Mouse (Mus musculus): ENCODE measurements around the gene Med12l. TPM values are rescaled to one million over a fixed set of nuclear protein-coding genes. Genes with fewer than 3 reads are reported as not detected.

Med12l gene
- total and polyA plus RNA-seq, 2 experiments from 2014 or later = 1.2 to 7.1 TPM

DNA sequence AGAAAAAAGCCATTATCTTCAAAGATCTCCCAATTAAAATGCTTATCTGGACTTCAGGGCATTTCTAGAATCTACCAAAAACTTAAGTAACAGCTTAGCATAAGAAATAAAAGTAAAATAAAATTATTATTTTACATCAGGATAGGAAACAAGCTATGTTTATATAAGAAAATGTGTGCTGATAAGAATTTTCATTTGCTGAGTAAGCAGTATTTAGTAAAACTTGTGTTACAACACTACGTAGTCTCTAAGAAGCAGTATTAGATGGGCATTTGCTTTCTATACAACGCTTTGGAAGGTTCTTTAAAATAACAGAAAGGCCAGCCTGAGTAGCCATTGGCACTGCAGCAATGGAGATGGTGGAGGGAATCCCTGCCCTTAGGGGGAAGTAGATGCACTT is 257.8 kb downstream of the Med12l start:
- peaks cover 4% of the 10 kb centered on the region; the same call in 1 of the 2 replicates for H3K36me3 ChIP-seq (replicated peaks; ENCODE audit: control insufficient read depth, insufficient read depth, low read length)
- no peaks in the 10 kb centered on the region for H3K27me3 ChIP-seq (ENCODE audit: control insufficient read depth, insufficient read depth, low read length)
- H3K4me1 ChIP-seq (ENCODE audit: control insufficient read depth, insufficient read depth) = no peaks in the 10 kb centered on the region
- no peak for ATAC-seq (ENCODE audit: insufficient read depth, low read depth)
- WGBS = 93% methylated on average over 2 of the region's 2 CpGs
- no peak for DNase-seq (ENCODE audit: low spot score)
- H3K4me3 ChIP-seq (ENCODE audit: low read depth, low read length) = no peak overlapping the region
- no peak overlapping the region for H3K27ac ChIP-seq (ENCODE audit: low read depth)
- no peak overlapping the region for H3K4me2 ChIP-seq (ENCODE audit: low read depth, low read length)
- no peaks in the 10 kb centered on the region for H3K9me3 ChIP-seq (replicated peaks; ENCODE audit: control insufficient read depth, low read length)
- H3K9ac ChIP-seq (replicated peaks; ENCODE audit: low read depth, low read length) = no peak overlapping the region
- TF ChIP-seq EP300 (IDR thresholded peaks at IDR 0.05; ENCODE audit: low read depth) (no peak), CTCF (IDR thresholded peaks at IDR 0.05; ENCODE audit: low read depth) (no peak)

DNA sequence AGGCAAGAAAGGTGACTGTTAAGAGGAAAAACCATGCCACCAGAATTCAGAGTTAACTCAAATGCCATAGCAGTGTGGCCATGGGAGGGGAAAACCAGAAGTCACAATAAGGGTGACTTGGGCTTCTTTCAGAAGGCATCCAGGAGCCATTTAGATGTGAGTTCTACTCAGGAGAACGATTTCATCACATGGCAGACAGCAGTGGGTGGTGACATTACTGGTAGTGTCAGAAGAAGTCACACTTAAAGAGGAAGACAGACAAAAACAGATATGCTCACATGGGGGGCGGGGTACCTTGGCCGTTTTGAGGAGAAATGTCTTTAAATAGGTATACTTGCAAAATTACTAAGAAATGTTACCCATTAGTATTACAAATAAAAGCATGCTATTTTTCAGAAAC is 258.4 kb downstream of the Med12l start:
- no peak for ATAC-seq (ENCODE audit: insufficient read depth, low read depth)
- WGBS = 70% methylated on average over 3 of the region's 3 CpGs
- H3K4me2 ChIP-seq (ENCODE audit: low read depth, low read length) = no peak overlapping the region
- H3K4me1 ChIP-seq (ENCODE audit: control insufficient read depth, insufficient read depth) = no peaks in the 10 kb centered on the region
- no peak overlapping the region for H3K9ac ChIP-seq (replicated peaks; ENCODE audit: low read depth, low read length)
- H3K27ac ChIP-seq (ENCODE audit: low read depth) = no peak overlapping the region
- H3K36me3 ChIP-seq (replicated peaks; ENCODE audit: control insufficient read depth, insufficient read depth, low read length) = peaks cover under 1% of the 10 kb centered on the region; the same call in 1 of the 2 replicates
- TF ChIP-seq EP300 (IDR thresholded peaks at IDR 0.05; ENCODE audit: low read depth) = no peak
- no peak for TF ChIP-seq CTCF (IDR thresholded peaks at IDR 0.05; ENCODE audit: low read depth)
- no peak for DNase-seq (ENCODE audit: low spot score)
- H3K4me3 ChIP-seq (ENCODE audit: low read depth, low read length) = no peak overlapping the region
- H3K27me3 ChIP-seq (ENCODE audit: control insufficient read depth, insufficient read depth, low read length) = no peaks in the 10 kb centered on the region
- H3K9me3 ChIP-seq (replicated peaks; ENCODE audit: control insufficient read depth, low read length) = no peaks in the 10 kb centered on the region

DNA sequence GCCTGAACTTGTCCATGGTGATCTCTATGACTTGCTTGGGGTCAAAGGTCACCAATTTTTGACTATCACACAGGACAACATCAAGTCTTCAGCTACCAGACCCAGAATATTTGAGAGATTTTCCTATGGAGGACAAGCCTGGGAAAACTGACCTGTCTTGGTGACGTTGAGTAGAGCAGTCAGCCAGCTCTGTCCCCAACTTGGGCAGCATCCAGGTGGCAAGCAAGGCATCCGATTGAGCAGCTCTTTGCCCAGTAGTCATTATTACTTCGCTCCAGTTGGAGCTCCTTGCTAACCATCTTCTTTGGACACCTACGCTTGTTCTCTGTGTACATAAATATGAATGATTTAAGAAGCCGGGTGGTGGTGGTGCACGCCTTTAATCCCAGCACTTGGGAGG is 265.2 kb downstream of the Med12l start:
- H3K4me3 ChIP-seq (ENCODE audit: low read depth, low read length) = no peak overlapping the region
- DNase-seq (ENCODE audit: low spot score) (no peak), ATAC-seq (ENCODE audit: insufficient read depth, low read depth) (no peak)
- no peaks in the 10 kb centered on the region for H3K9me3 ChIP-seq (replicated peaks; ENCODE audit: control insufficient read depth, low read length)
- no peak for TF ChIP-seq CTCF (IDR thresholded peaks at IDR 0.05; ENCODE audit: low read depth)
- TF ChIP-seq EP300 (IDR thresholded peaks at IDR 0.05; ENCODE audit: low read depth) = no peak
- H3K36me3 ChIP-seq (replicated peaks; ENCODE audit: control insufficient read depth, insufficient read depth, low read length) = no peaks in the 10 kb centered on the region
- no peaks in the 10 kb centered on the region for H3K27me3 ChIP-seq (ENCODE audit: control insufficient read depth, insufficient read depth, low read length)
- H3K4me2 ChIP-seq (ENCODE audit: low read depth, low read length) = no peak overlapping the region
- H3K4me1 ChIP-seq (ENCODE audit: control insufficient read depth, insufficient read depth) = no peaks in the 10 kb centered on the region
- 87% methylated on average over 6 of the region's 6 CpGs for WGBS
- H3K9ac ChIP-seq (replicated peaks; ENCODE audit: low read depth, low read length) = no peak overlapping the region
- H3K27ac ChIP-seq (ENCODE audit: low read depth) = no peak overlapping the region

DNA sequence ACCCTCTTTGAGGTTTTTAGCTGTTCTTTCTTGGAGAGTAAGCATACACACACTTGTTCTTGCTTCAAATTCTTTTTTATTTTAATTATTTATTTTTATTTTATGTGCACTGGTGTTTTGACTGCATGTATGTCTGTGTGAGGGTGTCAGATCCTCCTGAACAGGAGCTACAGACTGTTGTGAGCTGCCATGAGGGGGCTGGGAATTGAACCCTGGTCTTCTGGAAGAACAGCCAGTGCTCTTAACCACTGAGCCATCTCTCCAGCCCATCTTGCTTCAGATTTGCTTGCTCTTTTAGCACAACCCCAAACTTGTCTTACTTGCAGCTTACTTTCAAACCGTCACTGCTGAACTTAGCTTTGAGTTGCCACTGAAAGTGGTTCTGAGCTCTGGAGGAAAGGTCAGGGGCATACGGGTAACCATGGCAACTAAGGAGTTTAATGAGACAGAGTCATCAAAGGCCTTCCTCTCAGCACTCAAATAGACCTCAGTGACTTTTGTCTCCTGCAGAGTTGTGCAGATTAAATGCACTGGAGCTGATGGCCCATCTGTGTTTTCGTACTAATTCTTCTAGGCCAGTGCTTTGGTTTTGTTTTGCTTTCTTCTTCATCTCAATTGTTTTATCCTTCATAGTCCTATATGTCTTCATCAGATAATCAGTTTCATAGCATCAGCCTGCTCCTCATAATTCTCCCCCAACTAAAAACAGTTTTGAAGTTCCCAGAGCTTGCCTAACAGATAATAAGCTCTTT is 272.1 kb downstream of the Med12l start:
- TF ChIP-seq EP300 (IDR thresholded peaks at IDR 0.05; ENCODE audit: low read depth) (no peak), CTCF (IDR thresholded peaks at IDR 0.05; ENCODE audit: low read depth) (no peak)
- Histone ChIP-seq H3K4me3 (ENCODE audit: low read depth, low read length) (no peak overlapping the region), H3K4me1 (ENCODE audit: control insufficient read depth, insufficient read depth) (no peaks in the 10 kb centered on the region), H3K9ac (replicated peaks; ENCODE audit: low read depth, low read length) (no peak overlapping the region), H3K9me3 (replicated peaks; ENCODE audit: control insufficient read depth, low read length) (no peaks in the 10 kb centered on the region), H3K27me3 (ENCODE audit: control insufficient read depth, insufficient read depth, low read length) (no peaks in the 10 kb centered on the region), H3K36me3 (replicated peaks; ENCODE audit: control insufficient read depth, insufficient read depth, low read length) (no peaks in the 10 kb centered on the region), H3K27ac (ENCODE audit: low read depth) (no peak overlapping the region), H3K4me2 (ENCODE audit: low read depth, low read length) (no peak overlapping the region)
- WGBS = 68% methylated on average over 3 of the region's 3 CpGs
- no peak for DNase-seq (ENCODE audit: low spot score)
- no peak for ATAC-seq (ENCODE audit: insufficient read depth, low read depth)

DNA sequence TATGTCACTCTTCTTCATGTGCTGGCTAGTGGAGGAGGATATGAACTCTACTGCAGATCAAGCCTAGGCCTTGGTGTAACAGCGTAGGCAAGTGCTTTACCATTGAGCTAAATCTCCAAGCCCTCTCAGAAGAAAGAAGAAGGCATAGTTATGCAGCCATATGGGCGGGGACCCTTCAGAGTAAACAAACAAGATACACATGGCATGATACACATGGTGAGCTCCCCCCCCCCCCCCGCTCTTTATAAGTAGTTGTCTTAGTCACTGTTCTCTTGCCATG is 272.6 kb downstream of the Med12l start:
- ATAC-seq (ENCODE audit: insufficient read depth, low read depth) (no peak), DNase-seq (ENCODE audit: low spot score) (no peak)
- H3K4me1 ChIP-seq (ENCODE audit: control insufficient read depth, insufficient read depth) = no peaks in the 10 kb centered on the region
- no peaks in the 10 kb centered on the region for H3K9me3 ChIP-seq (replicated peaks; ENCODE audit: control insufficient read depth, low read length)
- H3K4me2 ChIP-seq (ENCODE audit: low read depth, low read length) = no peak overlapping the region
- no peak overlapping the region for H3K27ac ChIP-seq (ENCODE audit: low read depth)
- H3K27me3 ChIP-seq (ENCODE audit: control insufficient read depth, insufficient read depth, low read length) = no peaks in the 10 kb centered on the region
- no peak overlapping the region for H3K9ac ChIP-seq (replicated peaks; ENCODE audit: low read depth, low read length)
- no peaks in the 10 kb centered on the region for H3K36me3 ChIP-seq (replicated peaks; ENCODE audit: control insufficient read depth, insufficient read depth, low read length)
- WGBS = 90% methylated on average over 3 of the region's 3 CpGs
- TF ChIP-seq CTCF (IDR thresholded peaks at IDR 0.05; ENCODE audit: low read depth) (no peak), EP300 (IDR thresholded peaks at IDR 0.05; ENCODE audit: low read depth) (no peak)
- H3K4me3 ChIP-seq (ENCODE audit: low read depth, low read length) = no peak overlapping the region

DNA sequence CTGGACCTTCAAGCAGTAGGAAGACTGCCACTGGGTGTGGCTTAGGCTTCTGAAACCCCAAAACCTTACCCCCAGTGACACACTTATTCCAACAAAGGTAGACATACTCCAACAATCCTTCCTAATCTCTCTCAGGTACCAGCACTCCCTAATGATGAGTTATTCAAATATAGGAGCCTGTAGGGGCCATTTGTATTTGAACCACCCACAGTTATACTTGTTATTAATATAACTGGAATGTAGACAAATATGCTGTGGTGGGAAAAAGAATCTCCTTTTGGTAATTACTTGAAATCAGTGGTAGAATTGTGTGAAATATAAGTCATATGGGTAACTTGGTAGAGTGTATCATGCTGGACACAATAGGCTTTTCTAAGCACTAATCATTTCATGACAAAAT is 273.0 kb downstream of the Med12l start:
- no peak for DNase-seq (ENCODE audit: low spot score)
- TF ChIP-seq CTCF (IDR thresholded peaks at IDR 0.05; ENCODE audit: low read depth) (no peak), EP300 (IDR thresholded peaks at IDR 0.05; ENCODE audit: low read depth) (no peak)
- H3K4me3 ChIP-seq (ENCODE audit: low read depth, low read length) = no peak overlapping the region
- H3K9me3 ChIP-seq (replicated peaks; ENCODE audit: control insufficient read depth, low read length) = no peaks in the 10 kb centered on the region
- no peaks in the 10 kb centered on the region for H3K4me1 ChIP-seq (ENCODE audit: control insufficient read depth, insufficient read depth)
- no peak overlapping the region for H3K4me2 ChIP-seq (ENCODE audit: low read depth, low read length)
- no peaks in the 10 kb centered on the region for H3K27me3 ChIP-seq (ENCODE audit: control insufficient read depth, insufficient read depth, low read length)
- no peaks in the 10 kb centered on the region for H3K36me3 ChIP-seq (replicated peaks; ENCODE audit: control insufficient read depth, insufficient read depth, low read length)
- ATAC-seq (ENCODE audit: insufficient read depth, low read depth) = no peak
- no peak overlapping the region for H3K9ac ChIP-seq (replicated peaks; ENCODE audit: low read depth, low read length)
- no peak overlapping the region for H3K27ac ChIP-seq (ENCODE audit: low read depth)
